Mouse (Mus musculus): ENCODE results near the gene Tiam1.

The Tiam1 gene

GRCm38 (mm10) chr16:89990288-89990955 lies 153.1 kb downstream of the Tiam1 start:
- no peak for DNase-seq

GRCm38 (mm10) chr16:89989816-89990215 lies 153.8 kb downstream of the Tiam1 start:
- no peak for DNase-seq

GRCm38 (mm10) chr16:89986672-89987362 lies 156.8 kb downstream of the Tiam1 start:
- peak; percentile 74 for DNase-seq

GRCm38 (mm10) chr16:89985702-89986481 lies 157.7 kb downstream of the Tiam1 start:
- peak; percentile 70 for DNase-seq

DNA sequence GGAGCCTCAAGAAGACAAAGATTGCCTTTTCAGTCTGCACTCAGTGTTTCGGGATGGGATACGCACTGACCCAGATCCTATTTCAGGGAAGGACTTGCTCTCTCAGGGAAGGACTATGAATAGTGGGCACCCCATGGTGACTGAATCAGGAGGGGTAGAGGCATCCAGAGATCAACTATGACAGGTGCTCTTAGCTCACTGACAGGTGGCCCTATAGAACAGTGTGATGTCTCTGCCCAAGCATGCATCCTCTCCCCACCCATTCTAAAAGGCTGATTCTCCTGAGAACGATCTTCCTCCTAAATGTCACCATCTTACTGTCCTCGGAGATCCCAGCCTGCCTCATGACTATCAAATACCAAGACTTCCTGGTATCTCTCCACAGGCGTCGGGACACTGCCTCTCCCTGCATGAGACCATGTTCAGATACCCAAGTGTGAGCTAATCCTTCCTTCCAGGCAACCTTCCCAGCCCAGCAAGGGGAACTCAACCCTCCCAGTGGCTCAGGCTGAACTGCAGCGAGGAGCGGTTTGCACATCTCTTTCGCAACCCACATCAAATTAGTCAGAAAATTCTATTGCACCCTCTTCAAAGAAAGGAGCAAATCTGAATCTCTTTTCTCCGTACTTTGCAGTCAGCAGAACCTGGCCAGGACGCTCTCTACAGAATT lies 163.4 kb downstream of the Tiam1 start:
- no peak for DNase-seq

GRCm38 (mm10) chr16:89975441-89975840 lies 168.1 kb downstream of the Tiam1 start:
- DNase-seq, result no peak

DNA sequence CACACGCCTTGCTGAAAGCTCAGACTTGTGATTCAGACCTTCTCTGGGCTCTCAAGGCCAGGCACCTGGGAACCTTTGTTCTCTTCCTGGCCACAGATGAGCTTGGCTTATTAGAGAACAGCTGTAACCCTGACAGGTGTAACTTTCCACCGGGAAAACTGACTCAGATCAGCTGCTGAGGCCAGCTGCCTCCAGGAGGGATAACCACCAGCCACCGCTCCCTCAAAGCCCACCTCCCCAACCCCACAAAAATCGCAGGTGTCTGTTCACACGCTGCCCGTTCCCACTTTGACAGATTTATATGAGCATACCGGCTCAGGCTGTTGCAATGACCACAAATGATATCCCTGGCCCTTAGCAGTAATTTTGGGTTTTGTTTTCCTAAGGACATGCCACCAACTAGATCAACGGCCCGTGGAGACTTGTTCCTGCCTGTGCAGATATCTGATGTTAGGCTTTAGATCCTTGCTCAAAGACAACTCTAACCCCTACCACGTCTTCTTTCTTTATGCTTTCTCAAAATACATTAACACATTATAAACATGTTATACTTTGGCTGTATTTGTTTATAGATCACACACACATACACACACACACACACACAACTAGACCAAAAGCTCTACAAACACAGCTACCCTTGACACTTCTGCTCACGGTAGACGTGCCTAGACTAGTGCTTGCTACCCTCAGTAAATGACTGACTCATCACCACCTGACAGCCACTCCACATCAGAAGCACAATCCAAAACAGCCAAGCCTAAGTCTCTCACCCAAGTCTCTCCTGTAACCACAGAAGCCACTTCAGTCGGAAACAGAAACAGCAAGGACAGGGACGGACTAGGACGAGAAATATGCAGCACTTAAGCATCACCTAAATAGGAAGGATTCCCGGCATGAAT lies 169.5 kb downstream of the Tiam1 start:
- no peak for DNase-seq

GRCm38 (mm10) chr16:89972854-89973487 lies 170.6 kb downstream of the Tiam1 start:
- DNase-seq, result no peak

- DNase-seq, result no peak
Measured at GRCm38 (mm10) chr16:89972018-89972417, 171.6 kb downstream of the Tiam1 start.

- DNase-seq, result no peak
Measured at GRCm38 (mm10) chr16:89968058-89968457, 175.5 kb downstream of the Tiam1 start.

GRCm38 (mm10) chr16:89962876-89963275 lies 180.7 kb downstream of the Tiam1 start:
- DNase-seq, result no peak

DNA sequence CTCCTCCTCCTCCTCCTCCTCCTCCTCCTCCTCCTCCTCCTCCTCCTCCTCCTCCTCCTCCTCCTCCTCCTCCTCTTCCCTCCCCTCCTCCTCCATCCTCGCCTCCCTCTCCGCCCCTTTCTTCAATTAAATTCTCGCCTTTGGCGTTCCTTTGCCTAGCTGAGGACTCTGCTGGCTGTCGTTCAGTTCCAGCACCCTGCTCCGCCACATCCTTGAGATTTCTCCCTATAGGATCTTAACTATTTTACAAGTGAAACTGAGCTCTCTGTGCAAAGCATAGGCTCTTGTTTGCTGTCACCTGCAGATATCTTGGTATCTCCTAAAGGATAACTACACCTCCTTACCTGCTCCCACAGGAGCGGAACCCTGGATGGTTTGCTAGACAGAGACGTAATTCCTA lies 182.7 kb downstream of the Tiam1 start:
- DNase-seq, result no peak

GRCm38 (mm10) chr16:89960186-89960878 lies 183.2 kb downstream of the Tiam1 start:
- DNase-seq, result peak; percentile 47

- DNase-seq, result no peak
Measured at GRCm38 (mm10) chr16:89958982-89959381, 184.6 kb downstream of the Tiam1 start.

GRCm38 (mm10) chr16:89958030-89958429 lies 185.5 kb downstream of the Tiam1 start:
- no peak for DNase-seq

DNA sequence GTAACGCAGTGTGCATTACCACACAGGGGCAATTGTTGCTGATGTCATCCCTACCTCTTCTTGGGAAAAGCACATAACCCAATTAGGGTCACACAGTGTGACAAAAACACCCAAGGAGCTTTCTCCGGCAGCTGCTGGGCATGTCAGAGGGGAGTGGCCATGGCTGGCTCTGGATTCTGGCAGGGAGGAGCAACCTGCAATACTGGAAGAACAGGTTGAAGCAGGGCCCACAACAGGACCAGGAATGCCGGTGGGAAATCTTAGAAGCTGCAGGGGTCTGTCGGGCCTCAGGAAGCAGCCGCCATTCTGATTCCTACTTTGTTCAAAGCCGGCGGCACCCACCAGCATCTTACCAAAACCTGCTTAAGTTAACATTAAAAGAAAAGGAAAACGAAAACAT lies 189.0 kb downstream of the Tiam1 start:
- no peak for DNase-seq

GRCm38 (mm10) chr16:89954114-89954513 lies 189.5 kb downstream of the Tiam1 start:
- no peak for DNase-seq

DNA sequence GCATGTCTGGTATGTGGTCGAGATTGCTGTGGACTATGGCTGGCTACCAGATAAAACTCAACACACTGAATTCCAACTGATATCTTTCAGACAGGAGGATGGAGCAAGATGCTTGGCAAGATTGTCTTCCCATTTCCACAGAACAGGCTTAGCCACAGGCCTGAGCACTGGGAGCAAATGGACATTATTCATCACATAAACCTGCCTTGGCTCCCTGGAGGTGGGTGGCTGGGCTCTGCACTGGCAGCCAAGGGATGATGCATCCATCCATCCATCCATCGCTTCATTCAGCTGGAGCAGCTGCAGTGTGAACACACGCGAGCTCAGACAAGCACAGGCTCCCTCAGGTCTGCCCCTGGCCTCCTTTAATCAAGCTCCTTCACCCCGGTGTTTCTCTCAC lies 190.7 kb downstream of the Tiam1 start:
- DNase-seq, result no peak

- no peak for DNase-seq
Measured at GRCm38 (mm10) chr16:89950754-89951153, 192.8 kb downstream of the Tiam1 start.

DNA sequence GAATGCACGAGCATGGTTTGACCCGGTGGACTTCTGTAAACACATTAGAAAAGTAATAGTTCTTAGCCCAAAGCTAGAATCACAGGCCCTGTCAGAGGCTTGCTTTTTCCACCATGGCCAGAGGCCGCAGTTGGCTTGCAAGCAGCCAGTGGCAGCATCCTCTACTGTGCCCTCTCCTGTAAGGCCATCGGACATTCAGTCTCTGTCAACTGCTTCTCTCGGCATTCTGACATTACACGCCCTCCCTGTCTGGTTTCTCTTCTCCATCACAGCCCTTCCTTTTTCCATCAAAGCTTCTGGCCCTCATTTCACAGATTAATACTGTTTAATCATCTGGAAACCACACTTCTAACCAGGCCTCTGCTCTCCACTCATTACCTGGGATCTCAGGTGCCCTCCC lies 193.3 kb downstream of the Tiam1 start:
- no peak for DNase-seq

- no peak for DNase-seq
Measured at GRCm38 (mm10) chr16:89948040-89948439, 195.5 kb downstream of the Tiam1 start.
